8 mouse cellular contexts compared by ENCODE assay signal in genomic region chr14:21812590-21813162, GRCm38 (mm10). TPM values are rescaled to one million over a fixed set of nuclear protein-coding genes. Genes with fewer than 3 reads are reported as not detected.
DNase-seq lines count a peak whose midpoint lies in the region; ATAC-seq and TF ChIP-seq lines count a peak whose summit lies in the region.

No protein-coding gene starts in this region.

- no peaks in the 10 kb centered on the region for H3K9me3 ChIP-seq in limb, embryonic 14.5 days (ENCODE audit: control insufficient read depth, low read length)

- peak; percentile 52; the same call in 1 of the 2 replicates for TF ChIP-seq CTCF in brain, embryonic 14.5 days (IDR thresholded peaks at IDR 0.05; ENCODE audit: borderline replicate concordance, extremely low read depth, insufficient read depth, insufficient read length)

- no peak for TF ChIP-seq POLR2A in brain, embryonic 14.5 days (IDR thresholded peaks at IDR 0.05; ENCODE audit: borderline replicate concordance, extremely low read depth, insufficient read depth, insufficient read length, poor library complexity, severe bottlenecking)
- TF ChIP-seq POLR2A in limb, embryonic 14.5 days (IDR thresholded peaks at IDR 0.05; ENCODE audit: borderline replicate concordance, extremely low read depth, insufficient read depth, insufficient read length) = no peak

- WGBS in limb, embryonic 14.5 days = 19% methylated on average over 14 of the region's 14 CpGs

- H3K4me1 ChIP-seq in limb, embryonic 14.5 days (ENCODE audit: control insufficient read depth, insufficient read depth, low read length) = no peaks in the 10 kb centered on the region

- no peaks in the 10 kb centered on the region for H3K36me3 ChIP-seq in limb, embryonic 14.5 days (ENCODE audit: control insufficient read depth, insufficient read depth, low read length)

- H3K27me3 ChIP-seq in limb, embryonic 14.5 days (ENCODE audit: control insufficient read depth, insufficient read depth, low read length) = no peaks in the 10 kb centered on the region

- H3K9ac ChIP-seq in limb, embryonic 14.5 days (ENCODE audit: low read depth, low read length, severe bottlenecking) = no peak overlapping the region

- peak; percentile 88 for ATAC-seq in CD4-positive, CD25-positive, alpha-beta regulatory T cell, adult 4 months
- ATAC-seq in limb, embryonic 14.5 days (ENCODE audit: low FRiP score, low read depth) = no peak

- no peak overlapping the region for H3K4me2 ChIP-seq in limb, embryonic 14.5 days (replicated peaks; ENCODE audit: low read depth, low read length, severe bottlenecking)

- no peak overlapping the region for H3K4me3 ChIP-seq in limb, embryonic 14.5 days (replicated peaks; ENCODE audit: low read length)

- DNase-seq in 3134 (ENCODE audit: extremely low read depth, insufficient read length, low spot score) = peak; percentile 32
- peak; percentile 65 for DNase-seq in brain, embryonic 14.5 days (ENCODE audit: low read depth)
- DNase-seq in frontal cortex, postnatal 25 days (ENCODE audit: low spot score in 2 of 2) = peak; percentile 47 to 50
- peak; percentile 20 for DNase-seq in hindlimb bud, embryonic 11.5 days (ENCODE audit: extremely low spot score, low read depth, low spot score)
- DNase-seq in limb, embryonic 14.5 days (ENCODE audit: low spot score) = peak; percentile 65
- DNase-seq in naive thymus-derived CD4-positive, alpha-beta T cell, adult 2 months (ENCODE audit: low read depth) = peak; percentile 91
- peak; percentile 78 for DNase-seq in thymus, postnatal 14 days

- no peak overlapping the region for H3K27ac ChIP-seq in limb, embryonic 14.5 days (replicated peaks; ENCODE audit: low read depth, low read length)

RNA-seq across cellular contexts. Expression of gene Vdac2, which starts 12.4 kb away (rescaled TPM):
- 100 to 1,000 TPM; 239 to 241 TPM for polyA plus RNA-seq in CD4-positive, CD25-positive, alpha-beta regulatory T cell, adult 4 months (2017; shearing (Covaris generic))
- 140 and 150 TPM in 2 replicates for polyA plus RNA-seq in brain, embryonic 14.5 days (2012; rRNA removed)
- 146 and 150 TPM in 2 replicates for polyA plus RNA-seq in limb, embryonic 14.5 days (2012; rRNA removed)
- 215 and 226 TPM in 2 replicates for polyA plus RNA-seq in limb, embryonic 14.5 days (2014; fragmentation: Nextera tagmentation; extraction: Ambion mirVana)

RNA-seq across cellular contexts. Expression of gene Comtd1, which starts 36.1 kb away (rescaled TPM):
- polyA plus RNA-seq in CD4-positive, CD25-positive, alpha-beta regulatory T cell, adult 4 months (2017; shearing (Covaris generic)) = 10 to 100 TPM; 19.0 to 20.4 TPM
- polyA plus RNA-seq in brain, embryonic 14.5 days (2012; rRNA removed) = 24.4 and 26.9 TPM in 2 replicates
- 16.0 and 18.0 TPM in 2 replicates for polyA plus RNA-seq in limb, embryonic 14.5 days (2012; rRNA removed)
- polyA plus RNA-seq in limb, embryonic 14.5 days (2014; fragmentation: Nextera tagmentation; extraction: Ambion mirVana) = 24.7 and 26.5 TPM in 2 replicates

Comparison
In these comparisons a context has a peak if more than half of its experiments do, and no peak if none do; other contexts are left out.
1. DNase-seq: peak in every context shown above with its lines; median percentile 91 in naive thymus-derived CD4-positive, alpha-beta T cell, adult 2 months; 78 in thymus, postnatal 14 days; 65 in brain, embryonic 14.5 days; 65 in limb, embryonic 14.5 days; 48 in frontal cortex, postnatal 25 days; 32 in 3134; 20 in hindlimb bud, embryonic 11.5 days.